Mouse (Mus musculus): ENCODE measurements around the gene Pafah1b2. TPM values are rescaled to one million over a fixed set of nuclear protein-coding genes. Genes with fewer than 3 reads are reported as not detected.
A peak's percentile ranks its signal among the peaks of the same experiment; 100 is the strongest.

The Pafah1b2 gene
- polyA plus RNA-seq, 1 experiment from 2014 or later, result 138 TPM

- no peak for ATAC-seq
- ChIA-PET POLR2A (interaction anchor here (1.1 to 2.2 kb wide), 3 partner anchors 9 to 41 kb away, joined by 3 to 5 read pairs (median 4); no protein-coding TSS in a partner anchor), CTCF (interaction anchor here (0.8 to 1.8 kb wide), 3 partner anchors 10 to 66 kb away, joined by 3 read pairs; partner anchors contain the start of gene Sidt2)
- no peak for DNase-seq (ENCODE audit: low read depth, low spot score)
- TF ChIP-seq CTCF (IDR thresholded peaks at IDR 0.05), result no peak
- H3K27me3 ChIP-seq, result no peaks in the 10 kb centered on the region
- in situ Hi-C loops (cut with MboI; ENCODE audit: low pct_unique_long_range_greater_than_20kb), result no loop called here
Measured at GRCm38 (mm10) chr9:45944506-45945400, 67.7 kb downstream of the Pafah1b2 start.

GRCm38 (mm10) chr9:45943628-45944505, 68.6 kb downstream of the Pafah1b2 start:
- in situ Hi-C loops (cut with MboI; ENCODE audit: low pct_unique_long_range_greater_than_20kb), result no loop called here
- CTCF ChIA-PET, result interaction anchor here (0.8 to 1.8 kb wide), 2 partner anchors 11 to 65 kb away, joined by 3 read pairs; partner anchors contain the start of gene Sidt2
- POLR2A ChIA-PET, result interaction anchor here (1.7 to 2.2 kb wide), 2 partner anchors 10 to 11 kb away, joined by 4 to 5 read pairs; no protein-coding TSS in a partner anchor
- no peaks in the 10 kb centered on the region for H3K27me3 ChIP-seq
- TF ChIP-seq CTCF (IDR thresholded peaks at IDR 0.05), result no peak
- no peak for ATAC-seq
- no peak for DNase-seq (ENCODE audit: low read depth, low spot score)

GRCm38 (mm10) chr9:45942916-45943315, 69.6 kb downstream of the Pafah1b2 start:
- ATAC-seq, result no peak
- in situ Hi-C loops (cut with MboI; ENCODE audit: low pct_unique_long_range_greater_than_20kb), result no loop called here
- ChIA-PET CTCF (no interaction called here), POLR2A (no interaction called here)
- no peaks in the 10 kb centered on the region for H3K27me3 ChIP-seq
- DNase-seq (ENCODE audit: low read depth, low spot score), result no peak
- no peak for TF ChIP-seq CTCF (IDR thresholded peaks at IDR 0.05)

- DNase-seq (ENCODE audit: low read depth, low spot score) (no peak), ATAC-seq (no peak)
- no peaks in the 10 kb centered on the region for H3K27me3 ChIP-seq
- TF ChIP-seq CTCF (IDR thresholded peaks at IDR 0.05), result no peak
- POLR2A ChIA-PET, result no interaction called here
- in situ Hi-C loops (cut with MboI; ENCODE audit: low pct_unique_long_range_greater_than_20kb), result no loop called here
- CTCF ChIA-PET, result no interaction called here
Measured at GRCm38 (mm10) chr9:45942464-45942863, 70.0 kb downstream of the Pafah1b2 start.

- in situ Hi-C loops (cut with MboI; ENCODE audit: low pct_unique_long_range_greater_than_20kb), result no loop called here
- TF ChIP-seq CTCF (IDR thresholded peaks at IDR 0.05), result no peak
- no peaks in the 10 kb centered on the region for H3K27me3 ChIP-seq
- DNase-seq (ENCODE audit: low read depth, low spot score) (no peak), ATAC-seq (no peak)
- ChIA-PET POLR2A (no interaction called here), CTCF (interaction anchor here (0.8 to 1.0 kb wide), 2 partner anchors 18 to 303 kb away, joined by 3 read pairs; no protein-coding TSS in a partner anchor)
Measured at GRCm38 (mm10) chr9:45941329-45941888, 71.1 kb downstream of the Pafah1b2 start.

GRCm38 (mm10) chr9:45939794-45940193, 72.7 kb downstream of the Pafah1b2 start:
- POLR2A ChIA-PET, result interaction anchor here (1.3 kb wide), 1 partner anchor 8 kb away, joined by 4 read pairs; no protein-coding TSS in a partner anchor
- in situ Hi-C loops (cut with MboI; ENCODE audit: low pct_unique_long_range_greater_than_20kb), result no loop called here
- no peak for ATAC-seq

GRCm38 (mm10) chr9:45938952-45939637, 73.4 kb downstream of the Pafah1b2 start:
- DNase-seq (ENCODE audit: low read depth, low spot score), result no peak
- no peak for TF ChIP-seq CTCF (IDR thresholded peaks at IDR 0.05)
- ATAC-seq, result no peak
- POLR2A ChIA-PET, result interaction anchor here (0.6 to 1.3 kb wide), 2 partner anchors 9 to 35 kb away, joined by 3 to 4 read pairs; no protein-coding TSS in a partner anchor
- CTCF ChIA-PET, result interaction anchor here (1.3 kb wide), 1 partner anchor 11 kb away, joined by 3 read pairs; no protein-coding TSS in a partner anchor
- H3K27me3 ChIP-seq, result no peaks in the 10 kb centered on the region
- in situ Hi-C loops (cut with MboI; ENCODE audit: low pct_unique_long_range_greater_than_20kb), result no loop called here

More at GRCm38 (mm10) chr9:45939794-45940193, 72.7 kb downstream of the Pafah1b2 start:
- no peak for TF ChIP-seq CTCF (IDR thresholded peaks at IDR 0.05)
- no peak for DNase-seq (ENCODE audit: low read depth, low spot score)
- CTCF ChIA-PET, result no interaction called here
- H3K27me3 ChIP-seq, result no peaks in the 10 kb centered on the region

GRCm38 (mm10) chr9:45938088-45938487, 74.4 kb downstream of the Pafah1b2 start:
- no peak for TF ChIP-seq CTCF (IDR thresholded peaks at IDR 0.05)
- DNase-seq (ENCODE audit: low read depth, low spot score) (no peak), ATAC-seq (no peak)
- no peaks in the 10 kb centered on the region for H3K27me3 ChIP-seq
- ChIA-PET POLR2A (interaction anchor here (0.5 kb wide), 1 partner anchor 47 kb away, joined by 5 read pairs; no protein-coding TSS in a partner anchor), CTCF (interaction anchor here (1.3 to 3.1 kb wide), 4 partner anchors 12 to 27 kb away, joined by 3 to 13 read pairs (median 7); partner anchors contain the start of gene Sidt2)
- in situ Hi-C loops (cut with MboI; ENCODE audit: low pct_unique_long_range_greater_than_20kb), result no loop called here

- no peaks in the 10 kb centered on the region for H3K27me3 ChIP-seq
- CTCF ChIA-PET, result interaction anchor here (0.7 to 3.1 kb wide), 8 partner anchors 12 to 33 kb away, joined by 3 to 13 read pairs (median 4); partner anchors contain the start of gene Sidt2
- no peak for DNase-seq (ENCODE audit: low read depth, low spot score)
- POLR2A ChIA-PET, result interaction anchor here (0.6 to 0.7 kb wide), 2 partner anchors 310 to 536 kb away, joined by 3 to 6 read pairs; no protein-coding TSS in a partner anchor
- ATAC-seq, result peak; percentile 66
- no peak for TF ChIP-seq CTCF (IDR thresholded peaks at IDR 0.05)
- in situ Hi-C loops (cut with MboI; ENCODE audit: low pct_unique_long_range_greater_than_20kb), result no loop called here
Measured at GRCm38 (mm10) chr9:45936883-45937282, 75.6 kb downstream of the Pafah1b2 start.

All from Patski (cell line).